23 mouse cellular contexts compared by ENCODE assay signal in the genomic region with DNA sequence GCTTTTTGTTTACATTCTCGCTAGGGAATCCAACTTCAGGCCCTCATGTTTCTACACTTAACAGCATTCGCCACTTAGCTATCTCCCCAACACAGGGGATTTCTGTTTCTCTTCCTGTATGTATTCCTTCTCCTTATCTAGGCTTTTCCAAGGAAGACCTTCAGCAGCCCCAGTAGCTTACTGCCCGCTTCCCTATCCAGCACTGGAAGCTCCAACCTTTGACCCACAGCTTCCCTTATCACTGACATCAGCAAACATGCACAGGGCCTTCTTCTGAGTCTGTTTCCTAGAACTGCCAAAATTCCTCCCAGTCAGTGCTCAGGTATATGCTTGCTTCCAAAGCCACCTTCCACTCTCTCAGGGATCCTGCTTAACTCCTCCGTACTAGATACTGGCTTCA. TPM values are rescaled to one million over a fixed set of nuclear protein-coding genes. Genes with fewer than 3 reads are reported as not detected.
DNase-seq lines count a peak whose midpoint lies in the region; ATAC-seq and TF ChIP-seq lines count a peak whose summit lies in the region.
"Had no signal": no experiment of that assay in that cellular context is flagged by ENCODE, and none has a peak within 500 bp of the region (broad histone marks: within the 10 kb centered on the region; RNA-seq: fewer than 3 reads in every experiment).

No protein-coding gene starts in this region.

- no peaks in the 10 kb centered on the region for H3K9me3 ChIP-seq in intestine, embryonic 15.5 days
- H3K9me3 ChIP-seq in intestine, postnatal 0 days (ENCODE audit: control insufficient read depth) = no peaks in the 10 kb centered on the region
- H3K9me3 ChIP-seq in liver, embryonic 15.5 days (replicated peaks) = no peaks in the 10 kb centered on the region
- no peaks in the 10 kb centered on the region for H3K9me3 ChIP-seq in intestine, embryonic 16.5 days (ENCODE audit: control insufficient read depth, low read length)
- H3K9me3 ChIP-seq: embryonic facial prominence, embryonic 13.5 days; embryonic facial prominence, embryonic 15.5 days; forebrain, embryonic 10.5 days; forebrain, embryonic 12.5 days had no signal

- H3K27me3 ChIP-seq in intestine, embryonic 15.5 days (replicated peaks) = no peaks in the 10 kb centered on the region
- no peaks in the 10 kb centered on the region for H3K27me3 ChIP-seq in intestine, postnatal 0 days (replicated peaks; ENCODE audit: control insufficient read depth, insufficient read depth, low read length)
- no peaks in the 10 kb centered on the region for H3K27me3 ChIP-seq in liver, embryonic 15.5 days
- no peaks in the 10 kb centered on the region for H3K27me3 ChIP-seq in intestine, embryonic 16.5 days (replicated peaks; ENCODE audit: control insufficient read depth, insufficient read depth, low read length)
- H3K27me3 ChIP-seq: embryonic facial prominence, embryonic 15.5 days had no signal

- no peak for DNase-seq in liver
- DNase-seq in yolk sac, embryonic 10.5 days (ENCODE audit: low spot score) = peak; percentile 85
- DNase-seq in thymus, postnatal 25 days = no peak
- DNase-seq: adrenal gland, adult 2 months; adrenal gland, postnatal 10 days; adrenal gland, postnatal 25 days; cerebellum, adult 11 months; cerebellum, adult 18-20 months; cerebellum, adult 8-10 months; cerebellum, adult 9-11 months; cerebellum, postnatal 14 days; cerebellum, postnatal 36 days; embryo, embryonic 11 days had no signal

- no peak overlapping the region for H3K4me3 ChIP-seq in intestine, embryonic 15.5 days (replicated peaks)
- no peak overlapping the region for H3K4me3 ChIP-seq in intestine, postnatal 0 days (ENCODE audit: low read depth, low read length)
- no peak overlapping the region for H3K4me3 ChIP-seq in liver, embryonic 15.5 days (replicated peaks)
- no peak overlapping the region for H3K4me3 ChIP-seq in intestine, embryonic 16.5 days (ENCODE audit: low read length)
- H3K4me3 ChIP-seq: embryonic facial prominence, embryonic 13.5 days; embryonic facial prominence, embryonic 15.5 days; erythroblast, embryonic 14.5 days; forebrain, embryonic 10.5 days; forebrain, embryonic 12.5 days had no signal

- H3K27ac ChIP-seq in intestine, embryonic 15.5 days = no peak overlapping the region
- no peak overlapping the region for H3K27ac ChIP-seq in intestine, postnatal 0 days (ENCODE audit: low read depth, low read length)
- H3K27ac ChIP-seq in liver, embryonic 15.5 days (replicated peaks) = no peak overlapping the region
- no peak overlapping the region for H3K27ac ChIP-seq in intestine, embryonic 16.5 days (ENCODE audit: low read length)
- H3K27ac ChIP-seq: embryonic facial prominence, embryonic 13.5 days; embryonic facial prominence, embryonic 15.5 days; forebrain, embryonic 10.5 days; forebrain, embryonic 12.5 days had no signal

- no peak for TF ChIP-seq CTCF in intestine, postnatal 0 days (IDR thresholded peaks at IDR 0.05; ENCODE audit: low read depth)

- H3K4me1 ChIP-seq in intestine, embryonic 15.5 days (replicated peaks) = 0 out of 2 replicates have a peak, but pooled peaks cover 3% of the 10 kb centered on the region
- H3K4me1 ChIP-seq in intestine, postnatal 0 days (replicated peaks; ENCODE audit: control insufficient read depth, insufficient read depth, low read length) = no peaks in the 10 kb centered on the region
- H3K4me1 ChIP-seq in liver, embryonic 15.5 days (replicated peaks) = no peaks in the 10 kb centered on the region
- H3K4me1 ChIP-seq in intestine, embryonic 16.5 days (ENCODE audit: control insufficient read depth, insufficient read depth, low read length) = no peaks in the 10 kb centered on the region
- H3K4me1 ChIP-seq: forebrain, embryonic 10.5 days; forebrain, embryonic 12.5 days had no signal

- WGBS in intestine, embryonic 15.5 days = 43% methylated on average over 4 of the region's 4 CpGs
- 36% methylated on average over 4 of the region's 4 CpGs for WGBS in intestine, postnatal 0 days
- 54% methylated on average over 4 of the region's 4 CpGs for WGBS in liver, embryonic 15.5 days (ENCODE audit: insufficient replicate concordance)
- WGBS in intestine, embryonic 16.5 days = 46% methylated on average over 4 of the region's 4 CpGs

- no peak overlapping the region for H3K9ac ChIP-seq in intestine, embryonic 15.5 days
- H3K9ac ChIP-seq in intestine, postnatal 0 days (ENCODE audit: low read depth, low read length) = no peak overlapping the region
- no peak overlapping the region for H3K9ac ChIP-seq in liver, embryonic 15.5 days
- H3K9ac ChIP-seq in intestine, embryonic 16.5 days (ENCODE audit: low read depth, low read length) = no peak overlapping the region
- H3K9ac ChIP-seq: embryonic facial prominence, embryonic 13.5 days; embryonic facial prominence, embryonic 15.5 days; forebrain, embryonic 12.5 days had no signal

- H3K4me2 ChIP-seq in intestine, embryonic 15.5 days (replicated peaks) = no peak overlapping the region
- no peak overlapping the region for H3K4me2 ChIP-seq in intestine, postnatal 0 days (replicated peaks; ENCODE audit: low read depth)
- peak overlapping the region; percentile 15; the same call in 1 of the 2 replicates for H3K4me2 ChIP-seq in liver, embryonic 15.5 days
- H3K4me2 ChIP-seq in intestine, embryonic 16.5 days (ENCODE audit: low read depth, low read length) = no peak overlapping the region
- H3K4me2 ChIP-seq: embryonic facial prominence, embryonic 13.5 days; embryonic facial prominence, embryonic 15.5 days; forebrain, embryonic 12.5 days had no signal

- H3K36me3 ChIP-seq in intestine, embryonic 15.5 days = no peaks in the 10 kb centered on the region
- no peaks in the 10 kb centered on the region for H3K36me3 ChIP-seq in intestine, postnatal 0 days (ENCODE audit: control insufficient read depth, insufficient read depth)
- H3K36me3 ChIP-seq in liver, embryonic 15.5 days (replicated peaks) = no peaks in the 10 kb centered on the region
- no peaks in the 10 kb centered on the region for H3K36me3 ChIP-seq in intestine, embryonic 16.5 days (ENCODE audit: control insufficient read depth, insufficient read depth, low read length)
- H3K36me3 ChIP-seq: embryonic facial prominence, embryonic 13.5 days; embryonic facial prominence, embryonic 15.5 days; forebrain, embryonic 10.5 days; forebrain, embryonic 12.5 days had no signal

- peak; percentile 53; the same call in 1 of the 2 replicates for ATAC-seq in intestine, embryonic 15.5 days
- ATAC-seq in intestine, postnatal 0 days = no peak
- ATAC-seq in liver, embryonic 15.5 days (ENCODE audit: insufficient read depth) = no peak
- ATAC-seq in intestine, embryonic 16.5 days = 0 out of 2 replicates have a peak, but pooled peaks have one; percentile 52
- ATAC-seq: forebrain, embryonic 14.5 days had no signal

RNA-seq across cellular contexts. Expression of a gene that starts 29.8 kb away (rescaled TPM):
- 9.7 and 11.5 TPM in 2 replicates for polyA plus RNA-seq in intestine, embryonic 15.5 days (2015; fragmentation: Nextera tagmentation; extraction: Ambion mirVana)
- 2.4 and 3.3 TPM in 2 replicates for polyA plus RNA-seq in intestine, postnatal 0 days (2015; fragmentation: Nextera tagmentation; extraction: Ambion mirVana)
- polyA plus RNA-seq in liver, embryonic 15.5 days (2015; fragmentation: Nextera tagmentation; extraction: Ambion mirVana) = 1.0 TPM in 2 replicates
- 5.9 and 6.1 TPM in 2 replicates for polyA plus RNA-seq in intestine, embryonic 16.5 days (2015; fragmentation: Nextera tagmentation; extraction: Ambion mirVana)

Comparison
In these comparisons a context has a peak if more than half of its experiments do, and no peak if none do; other contexts are left out.
1. ATAC-seq: peak in intestine, embryonic 15.5 days (single experiment) and intestine, embryonic 16.5 days (single experiment); none in intestine, postnatal 0 days (single experiment) and liver, embryonic 15.5 days (single experiment).